Mouse (Mus musculus) layer of hippocampus, postnatal 14 days (tissue): ENCODE results near the gene Aifm1. TPM values are rescaled to one million over a fixed set of nuclear protein-coding genes. Genes with fewer than 3 reads are reported as not detected.

ENCODE experiments used
- DNase-seq, 2 experiments: peaks; one replicate each; pipeline ENCODE4 v3.0.0; 2021 to 2022; ENCODE audit warnings: low spot score in 2 of 2, mixed read lengths in 1 of 2
- total RNA-seq, 2 experiments: library from RNA; stranded (reverse); gene quantifications; 2 replicates each; pipeline ENCODE4 v1.2.3; 2021

Gene Aifm1
- total RNA-seq, 2 experiments from 2014 or later, result 29.9 to 33.2 TPM

DNA sequence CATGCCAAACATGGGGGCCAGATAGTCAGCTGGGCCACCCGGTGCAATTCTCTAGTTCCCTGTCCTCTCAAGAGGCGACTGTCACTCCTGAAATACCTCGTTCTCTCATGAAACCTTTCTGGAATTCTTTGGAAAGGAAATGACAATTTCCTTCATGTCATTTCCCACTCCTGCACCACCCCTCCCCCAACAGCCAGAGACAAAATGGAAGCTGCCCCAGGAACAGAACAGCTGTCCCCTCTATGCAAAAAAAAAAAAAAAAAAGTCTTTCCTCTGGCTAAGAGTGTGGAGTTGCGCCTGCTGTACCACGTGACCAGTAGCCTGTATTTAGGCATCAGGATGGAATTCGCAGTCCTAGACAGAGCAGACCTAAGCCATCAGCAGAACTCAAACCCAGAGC lies 85.1 kb downstream of the Aifm1 start:
- no peak for DNase-seq

DNA sequence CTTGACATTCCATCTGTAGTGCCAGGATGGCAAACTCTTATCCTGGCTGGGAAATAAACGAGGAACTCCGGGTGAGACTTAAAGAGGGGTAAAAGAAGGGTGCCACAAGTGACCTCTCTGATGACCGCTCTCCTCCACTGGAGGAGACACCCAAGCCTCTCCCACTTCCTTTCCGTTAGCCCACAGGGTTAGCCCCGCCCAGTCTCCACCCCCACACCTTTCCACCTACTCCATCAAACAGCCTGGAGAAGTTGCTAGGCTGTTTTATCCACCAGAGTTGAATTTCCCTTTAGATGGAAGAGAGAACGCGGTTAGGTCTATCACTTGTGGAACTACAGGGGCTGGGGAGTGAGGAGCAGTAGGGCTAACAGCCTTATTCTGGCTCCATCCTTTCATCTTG lies 88.1 kb downstream of the Aifm1 start:
- DNase-seq, result no peak

Other genes with a start within 250 kb of the Aifm1 start
- gene Bcorl1, start 172.2 kb downstream of the Aifm1 start, total RNA-seq, result 10 to 100 TPM; 16.4 to 17.7 TPM
- 1 to 10 TPM in 1 of 2 experiments, under 1 TPM in 1; 0.98 to 1.2 TPM for gene Elf4, start 50.4 kb downstream of the Aifm1 start, total RNA-seq
- gene Rab33a, start 5.7 kb upstream of the Aifm1 start, total RNA-seq, result 10 to 100 TPM; 28.0 to 30.7 TPM
- 10 to 100 TPM; 19.8 to 26.3 TPM for gene Zfp280c, start 80.9 kb upstream of the Aifm1 start, total RNA-seq
- gene Slc25a14, start 109.8 kb upstream of the Aifm1 start, total RNA-seq, result 10 to 100 TPM; 35.7 to 40.4 TPM
- gene Gpr119, start 160.9 kb upstream of the Aifm1 start, total RNA-seq, result not detected
- gene Rbmx2, start 181.4 kb upstream of the Aifm1 start, total RNA-seq, result 1 to 10 TPM; 4.1 to 6.4 TPM